Mouse (Mus musculus) monocyte, adult 2 months (primary cell): ENCODE data around the gene Ccl9.

Experiments used
- DNase-seq, 2 experiments: peaks; one replicate each; pipeline ENCODE4 v3.0.0; 2022; ENCODE audit warnings: low spot score in 2 of 2, low read depth in 1 of 2

The Ccl9 gene

DNA sequence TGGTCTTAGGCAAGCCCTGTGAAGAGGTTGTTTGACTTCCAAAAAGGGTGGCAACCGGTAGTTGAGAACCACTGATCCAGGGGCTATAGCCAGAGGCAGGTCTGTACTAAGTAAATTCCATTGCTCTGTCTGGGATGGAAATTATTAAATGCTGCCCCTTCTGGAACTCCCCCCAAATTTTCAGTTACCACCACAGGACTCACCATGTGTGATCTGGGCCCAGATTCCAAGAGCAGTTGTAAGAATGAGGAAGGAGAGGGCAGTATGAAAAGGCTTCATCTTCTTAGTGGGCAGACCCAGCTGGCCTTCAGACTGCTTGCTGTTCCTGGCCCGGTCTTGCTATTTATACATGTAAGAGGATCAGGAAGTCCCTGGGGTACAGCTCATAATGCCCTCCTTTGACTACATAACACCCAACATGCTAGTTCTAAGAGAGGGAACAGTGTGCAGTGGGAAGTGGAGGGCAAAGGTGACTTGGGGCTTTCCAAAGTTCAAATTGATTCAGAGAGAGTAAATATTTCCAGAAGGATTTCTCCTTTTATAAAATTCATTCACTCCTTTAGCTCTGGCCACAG lies at the start of gene Ccl9:
TSS of gene Ccl9 (minus strand) at position 451 of the 575 bp plus-strand sequence.
- DNase-seq, result peak; percentile 42 to 45

DNA sequence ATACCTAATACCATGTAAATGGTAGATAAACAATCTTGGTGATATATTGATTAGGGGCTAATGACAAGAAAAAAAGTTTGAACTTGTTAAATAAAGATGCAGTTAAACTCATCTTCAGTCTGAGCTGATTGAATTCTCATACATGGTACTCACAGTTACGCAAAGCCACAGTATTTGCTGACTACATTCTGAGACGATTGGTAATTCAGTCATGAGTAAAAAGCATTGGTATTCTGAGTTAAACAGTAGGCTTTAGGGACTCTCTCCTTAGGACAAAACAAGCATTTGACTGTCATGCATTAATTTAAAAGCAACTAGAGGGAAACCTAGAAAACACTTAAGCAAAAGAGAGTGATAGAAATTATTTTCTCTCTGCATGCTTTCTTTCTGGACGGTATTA lies 45.1 kb upstream of the Ccl9 start:
- DNase-seq, result no peak

DNA sequence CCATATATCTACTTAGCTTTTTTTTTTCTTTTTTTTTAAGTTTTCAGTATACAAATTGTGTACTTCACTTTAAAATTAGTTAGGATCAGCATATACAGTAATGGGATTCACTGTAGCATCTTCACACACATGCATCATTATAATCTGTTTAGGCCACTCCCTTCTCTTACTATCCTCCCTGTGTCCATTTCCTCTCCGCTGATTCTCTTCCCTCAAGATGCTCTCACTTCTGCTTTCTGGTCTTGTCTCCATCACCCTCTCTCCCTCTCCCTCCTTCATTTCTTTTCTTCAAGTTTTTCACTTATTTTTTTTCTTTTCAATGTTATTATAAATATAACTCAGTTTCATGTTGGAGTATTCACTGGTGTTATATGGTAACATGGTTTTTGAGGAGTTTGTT lies 40.6 kb upstream of the Ccl9 start:
- no peak for DNase-seq

DNA sequence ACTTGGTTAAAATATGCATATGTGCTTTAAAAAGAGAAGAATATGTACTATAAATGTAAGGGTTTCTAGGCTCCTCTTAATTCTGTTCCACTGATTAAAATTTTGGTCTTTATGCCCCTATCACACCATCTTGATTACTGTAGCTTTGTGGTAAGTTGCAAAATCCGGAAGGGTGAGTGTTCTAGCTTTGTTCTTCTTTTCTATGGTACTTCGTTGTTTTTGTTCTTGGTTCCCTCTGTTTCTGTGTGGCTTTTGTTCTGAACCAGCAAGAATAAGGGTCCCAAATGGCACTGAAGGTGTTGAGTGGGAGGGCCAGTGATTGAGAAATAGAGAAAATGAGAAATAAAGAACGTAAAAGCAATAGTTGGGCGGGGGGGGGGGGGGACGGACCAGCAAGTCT lies 39.8 kb upstream of the Ccl9 start:
- DNase-seq, result no peak

DNA sequence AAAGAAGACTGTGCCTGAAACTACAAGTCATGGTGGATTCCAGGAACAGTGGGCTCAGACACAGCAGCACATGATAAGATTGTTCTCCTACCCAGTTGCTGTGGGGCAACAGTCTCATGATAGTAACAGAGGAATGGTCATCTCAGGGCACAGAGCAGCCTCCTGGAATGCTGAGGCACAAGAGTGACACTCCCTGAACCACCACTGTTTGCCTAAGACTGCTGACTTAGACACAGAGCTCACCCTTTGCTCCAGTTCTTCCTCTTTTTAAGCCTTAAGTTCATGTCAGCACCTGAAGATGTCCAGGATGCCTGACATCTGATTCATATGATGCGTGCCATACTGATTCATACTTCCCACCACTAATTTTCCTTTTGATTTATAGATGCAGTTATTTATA lies 38.1 kb upstream of the Ccl9 start:
- no peak for DNase-seq

DNA sequence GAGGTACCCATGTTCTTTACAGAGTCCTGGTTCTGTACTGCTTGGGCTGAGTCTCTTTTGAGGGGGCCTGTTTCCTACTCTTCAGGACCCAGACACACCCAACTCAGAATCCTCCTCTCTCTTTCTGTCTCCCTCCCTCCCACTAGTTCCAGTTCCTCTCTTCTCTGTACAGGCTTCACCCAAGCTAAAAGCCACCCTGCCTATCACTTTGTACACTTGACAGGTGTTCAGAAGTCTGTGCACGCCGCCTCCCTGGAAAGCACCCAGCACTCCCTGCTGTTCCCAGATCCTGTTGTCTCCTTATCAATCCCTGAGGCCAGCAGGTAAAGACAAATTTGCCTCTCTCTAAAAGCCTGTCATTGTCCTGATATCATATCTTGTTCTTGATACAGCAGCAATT lies 32.5 kb upstream of the Ccl9 start:
- no peak for DNase-seq

DNA sequence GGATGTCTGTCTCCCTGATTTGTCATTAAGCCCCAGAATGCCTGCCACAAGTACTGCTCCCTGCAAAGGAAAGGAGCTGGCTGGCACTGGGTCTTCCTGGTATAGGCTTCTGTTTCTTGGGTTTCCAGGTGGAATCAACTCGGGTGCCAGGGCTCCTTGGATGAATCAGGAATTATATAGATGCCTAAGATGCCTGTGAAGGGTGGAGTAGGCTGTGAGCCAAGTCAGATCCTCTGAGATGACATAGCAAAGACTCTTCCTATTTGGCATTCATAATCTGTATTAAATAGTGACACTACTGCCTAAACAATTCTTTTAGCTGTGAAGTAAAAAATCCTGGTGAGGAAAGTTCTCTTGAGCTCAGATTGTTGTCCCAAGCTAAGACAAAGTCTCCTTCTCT lies 28.0 kb upstream of the Ccl9 start:
- no peak for DNase-seq

DNA sequence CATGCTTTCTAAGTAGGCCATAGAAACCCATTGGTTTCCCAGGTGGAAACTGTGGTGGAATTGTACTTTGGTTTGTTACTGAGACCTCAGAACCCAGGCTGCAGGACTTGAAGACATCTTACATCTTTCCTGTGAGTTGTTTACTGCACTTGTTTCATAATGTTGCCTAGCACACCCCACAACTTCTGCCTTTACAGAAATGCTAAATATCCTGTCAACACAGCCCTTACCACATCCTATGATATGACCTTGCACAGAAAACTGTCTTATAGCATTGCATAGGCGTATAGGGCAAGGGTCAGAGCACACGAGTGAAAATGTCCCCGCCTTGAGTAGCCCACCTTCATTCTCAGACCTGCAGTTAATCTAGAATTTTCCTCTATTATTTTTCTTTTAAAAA lies 27.1 kb upstream of the Ccl9 start:
- DNase-seq, result no peak

DNA sequence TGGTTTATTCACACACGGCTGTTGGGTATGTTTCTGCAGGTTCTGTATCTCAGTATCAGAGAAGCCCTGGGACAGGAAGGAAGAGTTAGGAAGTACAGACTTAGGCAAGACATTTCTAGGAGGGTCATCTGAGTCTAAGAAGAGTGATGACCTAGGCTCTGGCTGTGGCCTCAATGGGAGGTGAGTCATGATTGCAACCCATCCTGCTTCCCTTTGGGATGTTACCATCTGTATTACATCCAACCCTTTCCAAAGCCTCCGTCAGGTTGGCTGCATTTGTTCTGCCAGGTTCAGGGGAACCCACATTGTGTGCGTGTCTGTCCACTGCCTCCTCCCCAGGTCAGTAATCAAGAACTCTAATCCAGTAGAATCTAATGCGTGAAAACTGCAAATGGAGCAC lies 26.3 kb upstream of the Ccl9 start:
- DNase-seq, result no peak

DNA sequence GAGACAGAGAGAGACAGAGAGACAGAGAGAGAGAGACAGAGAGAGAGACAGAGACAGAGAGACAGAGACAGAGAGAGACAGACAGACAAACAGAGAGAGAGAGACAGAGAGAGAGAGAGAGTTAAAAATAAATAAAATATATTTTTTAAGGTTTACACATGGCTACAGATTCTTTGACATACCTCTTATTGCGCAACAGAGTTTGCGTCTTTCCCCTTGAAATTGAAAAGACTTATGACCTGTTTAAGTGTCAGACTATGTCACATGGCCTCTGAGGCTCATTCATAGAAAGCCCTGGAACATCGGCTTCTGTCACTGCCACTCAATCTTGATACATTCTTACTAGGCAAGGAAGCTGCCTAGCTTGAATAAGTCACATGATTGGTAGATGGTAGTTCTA lies 25.0 kb upstream of the Ccl9 start:
- no peak for DNase-seq

DNA sequence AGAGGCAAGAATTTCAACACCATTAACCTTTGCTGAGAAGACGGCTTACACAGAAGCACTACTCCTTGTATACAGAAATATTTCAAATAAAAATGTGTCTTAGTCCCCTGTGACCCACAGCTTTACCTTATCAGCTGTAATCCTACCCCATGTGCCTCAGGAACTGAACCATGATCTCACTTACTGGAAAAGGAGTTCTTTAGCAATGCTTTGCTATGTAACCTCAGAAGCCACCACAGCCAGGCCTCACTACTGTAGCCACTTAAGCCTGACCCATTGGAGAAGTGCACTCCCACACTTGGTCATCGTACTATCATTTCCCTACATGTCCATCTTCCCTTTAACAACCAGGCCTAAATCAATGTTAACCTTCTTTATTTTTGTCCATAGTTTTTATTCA lies 22.1 kb upstream of the Ccl9 start:
- DNase-seq, result no peak

DNA sequence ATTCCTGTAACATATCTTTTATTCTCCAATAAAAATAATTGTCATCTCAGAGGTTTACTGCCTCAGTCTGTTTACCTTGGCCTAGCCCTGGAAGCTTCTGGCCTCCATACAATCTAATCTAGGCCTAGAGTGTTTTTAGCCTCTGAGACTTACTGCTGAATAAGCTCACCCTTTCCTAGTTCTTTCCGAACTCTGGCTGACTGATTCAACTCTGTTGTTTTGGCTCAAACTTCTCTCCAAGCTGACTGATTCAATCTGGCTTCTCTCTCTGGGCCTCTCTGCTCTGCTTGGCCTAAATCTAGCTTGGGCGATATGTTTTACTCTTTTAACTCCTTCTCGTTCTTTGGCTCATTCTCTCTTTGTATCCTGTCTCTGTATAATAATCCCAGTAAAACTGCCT lies 20.6 kb upstream of the Ccl9 start:
- DNase-seq, result no peak

DNA sequence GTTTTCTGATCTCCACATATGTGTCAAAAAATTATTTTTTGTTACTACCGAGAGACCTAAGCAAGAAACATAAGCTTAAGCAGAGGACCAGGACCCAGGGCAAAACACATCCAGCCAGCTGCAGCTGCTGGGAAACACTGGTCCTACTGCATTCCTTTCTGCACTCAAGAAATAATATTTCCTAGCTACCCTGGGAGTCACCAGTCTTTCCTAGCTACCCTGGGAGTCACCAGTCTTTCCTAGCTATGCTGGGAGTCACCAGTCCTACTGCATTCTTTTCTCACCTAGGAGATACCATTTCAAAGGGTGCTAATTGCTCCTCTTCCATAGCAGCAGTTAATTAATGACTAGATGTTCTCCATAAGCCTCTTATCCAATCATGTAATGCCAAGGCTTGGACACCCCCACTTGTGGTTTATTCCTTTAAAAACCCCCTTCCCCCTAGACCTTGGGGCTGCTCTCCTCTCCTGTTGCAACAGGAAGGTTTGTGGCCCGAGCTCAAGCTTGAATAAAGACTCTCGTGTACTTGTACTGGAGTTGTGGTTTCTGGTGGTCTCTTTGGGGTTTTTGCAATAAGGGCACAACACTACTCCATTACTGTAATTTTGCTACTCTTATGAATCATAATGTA lies 19.9 kb upstream of the Ccl9 start:
- DNase-seq, result no peak

DNA sequence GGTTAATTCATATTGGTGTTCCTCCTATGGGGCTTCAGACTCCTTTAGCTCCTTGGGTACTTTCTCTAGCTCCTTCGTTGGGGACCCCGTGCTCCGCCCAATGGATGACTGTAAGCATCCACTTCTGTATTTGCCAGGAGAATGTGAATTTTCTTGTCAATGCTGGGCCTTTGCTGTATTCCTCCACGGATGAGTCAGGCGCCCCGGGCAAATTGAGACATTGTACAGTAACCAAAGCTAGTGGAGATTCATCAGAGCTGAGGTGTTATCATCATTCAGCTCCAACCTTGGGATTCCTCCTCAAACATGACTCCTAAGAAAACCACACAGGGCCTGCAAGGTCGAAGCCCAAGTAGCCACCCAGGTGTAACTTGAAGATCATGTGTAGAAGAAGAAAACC lies 19.4 kb upstream of the Ccl9 start:
- DNase-seq, result no peak

DNA sequence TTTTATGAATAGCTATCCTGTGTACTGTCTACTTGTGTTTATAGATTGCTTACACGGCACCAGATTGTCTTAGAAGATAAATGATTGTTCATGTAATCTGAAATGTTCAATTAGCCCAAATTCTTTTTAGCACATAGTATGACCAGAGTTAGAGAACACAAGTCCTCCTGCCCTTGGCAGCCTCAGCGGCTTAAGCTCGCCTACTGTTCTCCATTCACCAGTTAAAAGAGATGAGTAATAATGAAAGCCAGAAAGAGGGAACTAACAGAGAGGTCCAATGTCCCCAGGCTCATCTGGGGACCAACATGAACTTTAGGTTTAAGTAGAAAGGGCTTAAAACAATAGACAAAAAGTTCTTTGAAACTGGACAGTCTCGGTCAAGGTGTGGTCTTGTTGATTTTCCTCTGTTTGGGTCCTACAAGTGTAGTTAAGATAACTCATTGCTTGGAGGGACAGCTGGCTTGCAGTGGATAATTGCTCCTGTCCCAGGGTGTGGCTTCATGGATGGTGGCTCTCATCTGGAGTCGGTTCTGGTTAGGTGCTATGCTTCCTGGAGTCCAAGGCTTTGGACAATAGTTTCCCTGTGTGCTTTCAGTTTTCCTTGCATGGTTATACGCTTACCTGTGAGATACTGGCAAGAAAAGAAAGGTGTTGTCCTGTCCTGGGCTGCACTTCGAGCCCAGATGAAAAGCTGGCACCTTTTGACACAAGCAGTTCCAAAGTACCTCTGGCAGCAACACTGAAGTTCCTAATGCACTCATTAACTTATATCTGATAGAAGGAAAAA lies 17.4 kb upstream of the Ccl9 start:
- peak in 1 of 2 experiments; percentile 20 for DNase-seq

DNA sequence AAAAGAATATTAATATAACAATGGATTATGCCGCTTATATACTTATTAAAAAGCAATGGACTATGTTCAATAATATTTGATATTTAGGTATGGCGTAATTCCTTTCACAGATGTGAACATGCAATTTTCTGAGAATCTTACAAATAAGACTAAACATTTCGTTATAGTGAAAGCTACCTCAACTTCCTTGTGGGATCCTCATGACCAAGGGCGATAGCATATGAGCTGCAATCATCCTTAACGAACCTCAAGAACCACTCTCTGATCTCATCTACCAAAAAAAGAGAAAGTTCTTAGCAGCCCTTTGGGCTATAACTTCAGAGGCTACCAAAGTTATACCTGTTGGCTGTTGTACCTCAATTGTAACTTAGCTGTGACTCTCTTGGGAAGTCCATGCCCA lies 15.0 kb upstream of the Ccl9 start:
- DNase-seq, result no peak

DNA sequence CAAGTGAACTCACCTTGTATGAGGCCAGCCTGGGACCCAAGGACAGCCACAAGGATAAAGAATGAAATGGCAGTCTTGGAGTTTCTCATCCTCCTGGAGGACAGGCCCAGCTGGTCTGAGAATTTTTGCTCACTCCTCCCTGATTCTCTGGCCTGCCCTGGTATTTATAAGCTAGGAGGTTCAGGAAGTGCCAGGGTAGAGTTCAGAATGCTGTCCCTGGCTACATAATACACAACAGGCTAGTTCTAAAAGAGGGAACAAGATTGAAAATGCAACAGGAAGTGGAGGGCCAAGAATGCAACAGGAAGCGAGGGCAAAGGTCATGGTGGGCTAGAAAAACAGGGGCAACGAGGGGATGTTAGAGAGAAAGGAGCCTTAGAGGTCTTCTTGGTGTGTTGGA lies 14.4 kb upstream of the Ccl9 start, which contains the start of gene Ccl6:
TSS of gene Ccl6 (minus strand) at position 235 of the 400 bp plus-strand sequence.
- DNase-seq, result peak in 1 of 2 experiments; percentile 25

DNA sequence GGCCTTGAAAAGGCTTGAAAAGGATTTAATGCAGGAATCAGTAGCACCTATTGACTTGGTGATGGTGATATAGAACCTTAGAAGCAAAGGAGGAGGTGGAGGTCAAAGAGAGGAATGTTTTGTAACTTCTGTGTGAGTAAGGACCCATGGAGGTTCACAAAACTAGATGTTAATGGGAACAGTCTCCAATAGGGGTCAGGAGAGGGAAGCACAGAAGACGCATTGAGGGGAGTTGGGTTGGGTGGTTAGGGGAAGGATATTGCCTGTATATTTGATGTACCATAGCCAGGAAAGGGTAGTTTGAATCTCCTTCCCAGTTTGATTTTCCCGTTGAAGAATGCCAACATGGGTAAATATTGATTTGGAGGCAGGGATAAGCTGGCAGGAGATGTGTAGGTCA lies 5.8 kb upstream of the Ccl9 start:
- no peak for DNase-seq

DNA sequence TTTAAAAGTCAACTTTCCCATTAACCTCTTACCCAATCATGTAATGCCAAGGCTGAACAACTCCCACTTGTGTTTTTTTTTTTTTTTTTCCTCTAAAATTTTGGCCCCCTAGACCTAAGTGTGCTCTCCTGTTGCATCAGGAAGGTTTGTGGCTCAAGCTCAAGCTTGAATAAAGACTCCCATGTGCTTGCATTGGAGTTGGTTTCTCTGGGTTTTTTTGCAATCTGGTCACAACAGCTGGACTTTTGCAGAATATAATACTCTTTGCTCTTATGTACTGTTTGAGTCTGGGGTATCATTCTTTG lies 5.0 kb upstream of the Ccl9 start:
- no peak for DNase-seq

DNA sequence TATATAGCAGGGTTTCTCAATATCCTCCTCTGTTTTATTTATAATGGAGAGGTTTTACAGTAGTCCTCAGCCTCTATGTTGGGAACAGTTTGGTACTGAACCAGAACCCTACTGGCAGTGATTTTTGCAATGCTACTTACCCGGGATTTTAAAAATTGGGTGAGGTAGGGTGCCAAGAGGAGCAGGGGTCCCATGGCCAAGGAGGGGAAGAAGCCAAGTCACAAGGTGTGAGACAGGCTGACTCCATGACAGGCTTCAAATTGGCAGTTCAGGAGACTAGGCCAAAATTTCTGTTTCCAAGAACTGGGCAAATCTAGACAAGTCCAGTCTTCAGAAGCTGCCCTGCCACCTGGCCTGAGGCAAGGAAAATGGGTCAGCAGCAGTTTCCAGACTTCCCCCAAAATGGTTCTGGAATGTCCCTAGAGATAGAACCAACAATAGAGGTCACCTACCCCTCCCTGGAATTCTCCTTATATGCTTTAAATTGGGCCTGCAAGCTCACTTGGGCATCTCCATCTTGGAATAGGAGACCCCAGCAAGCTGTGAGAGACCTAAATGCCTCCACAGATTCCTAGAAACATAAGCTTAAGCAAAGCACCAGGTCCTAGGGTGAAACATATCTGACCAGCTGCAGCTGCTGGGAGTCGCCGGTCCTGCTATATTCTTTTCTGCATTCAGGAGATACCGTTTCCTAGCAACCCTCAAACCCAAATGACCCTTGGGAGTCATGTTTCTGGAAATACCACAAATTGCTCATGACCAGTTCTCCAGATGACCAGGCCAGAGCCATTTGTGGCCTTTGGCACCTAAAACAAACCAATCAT lies 4.4 kb upstream of the Ccl9 start:
- DNase-seq, result no peak

DNA sequence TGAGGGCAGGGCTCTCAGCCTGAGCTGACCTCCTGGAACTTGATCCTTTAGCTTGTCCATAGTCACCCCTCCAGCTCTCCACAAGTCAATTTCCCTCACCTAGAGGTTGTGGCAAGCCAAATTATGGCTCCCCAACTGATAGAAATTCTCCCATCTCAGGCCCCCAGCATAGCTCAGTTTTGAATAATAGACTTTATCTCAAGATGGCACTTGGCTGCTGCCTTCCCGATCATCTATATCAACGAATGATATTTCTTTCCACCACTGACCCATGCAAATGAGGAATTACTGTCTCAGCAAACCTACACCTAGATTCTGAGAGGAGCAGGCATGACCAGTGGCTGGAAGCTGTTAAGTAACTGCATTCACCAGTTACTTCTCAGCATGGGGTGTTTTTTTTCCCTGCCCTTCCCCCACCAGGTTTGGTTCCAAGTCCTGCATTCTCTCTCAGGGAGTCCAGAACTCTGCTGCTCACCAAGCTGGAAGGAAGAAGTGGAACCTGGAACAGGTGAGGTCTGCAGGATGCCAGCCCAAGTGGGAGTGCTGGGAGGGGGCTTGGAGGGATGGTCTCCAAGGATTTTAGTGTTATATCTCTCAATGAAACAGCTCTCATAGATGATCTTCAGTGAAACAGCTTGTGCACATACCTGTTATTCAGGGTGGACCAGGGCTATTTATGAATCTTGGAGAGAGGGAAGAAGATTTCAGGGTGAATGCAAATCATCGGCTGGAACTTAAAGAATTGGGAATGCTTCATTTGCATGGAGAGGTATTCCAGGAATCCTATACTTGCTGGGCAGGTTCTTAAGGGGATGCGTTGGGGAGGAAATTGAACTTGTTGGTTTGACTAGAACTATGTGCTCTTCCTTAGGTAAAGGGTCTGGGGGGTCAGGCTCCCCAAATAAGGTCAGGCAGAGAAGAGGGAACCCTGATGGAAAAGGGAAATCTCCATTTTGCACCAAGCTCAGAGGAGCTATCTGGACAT lies 3.5 kb upstream of the Ccl9 start:
- DNase-seq, result no peak
